Mouse (Mus musculus): ENCODE measurements at regions not wholly inside any gene's neighbourhood (a gene's known extent, or its start where the extent isn't known, plus 50 kb on each side); places are given as distances from the start of the nearest gene placed in this dataset.

DNA sequence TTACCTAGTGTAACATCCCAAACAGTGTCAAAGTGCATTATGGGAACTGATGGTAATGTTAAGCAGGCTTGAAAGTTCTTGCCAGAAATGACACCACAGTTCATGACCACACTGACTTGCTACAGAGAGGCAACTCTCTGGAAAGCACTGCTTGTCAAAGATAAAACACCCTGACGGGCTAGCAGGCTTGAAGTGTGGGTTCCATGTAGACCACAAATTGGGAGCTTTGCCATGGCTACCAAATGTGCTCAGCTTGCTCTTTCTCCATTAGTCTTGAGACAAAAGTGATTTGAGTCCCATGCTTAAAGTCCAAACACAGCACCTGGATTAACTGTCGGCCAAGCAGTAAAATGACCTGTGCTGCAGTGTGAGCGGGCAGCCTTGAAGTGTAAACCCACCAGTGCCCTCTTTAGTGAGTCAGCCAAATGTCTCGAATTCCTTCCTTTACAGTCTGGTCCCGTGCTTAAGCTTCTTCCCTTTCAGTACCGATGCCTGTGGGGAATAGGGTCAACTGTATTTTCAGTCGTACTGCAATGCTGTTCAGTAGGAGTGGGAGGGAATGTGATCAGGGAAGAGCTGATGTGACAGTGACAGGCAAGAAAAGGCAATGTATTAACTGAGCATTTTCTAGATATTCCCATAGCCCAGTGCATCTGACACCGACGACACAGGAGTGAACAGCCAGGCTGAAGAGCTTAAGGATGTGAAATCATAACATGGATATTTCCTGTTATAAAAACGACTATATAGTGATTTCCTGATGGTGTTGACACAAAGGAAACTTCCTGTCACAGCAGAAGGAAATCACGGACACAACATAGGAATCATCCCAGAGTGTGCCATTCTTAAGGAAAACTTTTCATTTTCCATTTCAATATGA, 600.4 kb upstream of the Nr5a2 start:
- TF ChIP-seq POLR2A (IDR thresholded peaks at IDR 0.05; ENCODE audit: extremely low read depth, insufficient read depth, low read length), result no peak
- no peak for TF ChIP-seq CTCF (IDR thresholded peaks at IDR 0.05; ENCODE audit: extremely low read depth, insufficient read depth, low read length)

DNA sequence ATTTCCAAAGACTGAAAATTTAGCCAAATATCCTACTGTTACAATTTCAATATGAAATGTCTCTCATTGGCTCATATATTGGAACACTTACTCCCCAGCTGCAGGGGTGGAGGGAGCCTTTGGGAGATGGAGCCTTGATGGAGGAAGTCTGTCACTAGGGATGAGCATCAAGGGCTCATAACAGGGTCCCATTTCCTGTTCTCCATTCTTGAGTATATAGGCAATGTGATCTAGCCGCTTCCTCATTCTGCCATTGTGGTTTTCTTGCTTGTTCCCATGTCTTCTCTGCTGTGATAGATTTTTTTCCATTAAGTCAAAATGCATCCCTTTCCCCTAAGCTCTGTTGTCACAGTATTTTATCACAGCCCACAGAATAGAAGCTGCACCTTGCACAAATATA, 589.4 kb upstream of the Nr5a2 start:
- peaks cover 4% of the 10 kb centered on the region; the same call in 1 of the 2 replicates for H3K4me1 ChIP-seq (ENCODE audit: control insufficient read depth, insufficient read depth, low read length)
- TF ChIP-seq CTCF (IDR thresholded peaks at IDR 0.05; ENCODE audit: extremely low read depth, insufficient read depth, low read length), result no peak
- no peak for TF ChIP-seq POLR2A (IDR thresholded peaks at IDR 0.05; ENCODE audit: extremely low read depth, insufficient read depth, low read length)
- H3K27ac ChIP-seq (ENCODE audit: insufficient read depth, low read length), result no peak overlapping the region
- no peak overlapping the region for H3K4me3 ChIP-seq (ENCODE audit: insufficient read depth, low read length)

More for the DNA sequence above, 600.4 kb upstream of the Nr5a2 start:
- Histone ChIP-seq H3K4me3 (ENCODE audit: insufficient read depth, low read length) (no peak overlapping the region), H3K27ac (ENCODE audit: insufficient read depth, low read length) (no peak overlapping the region), H3K4me1 (ENCODE audit: control insufficient read depth, insufficient read depth, low read length) (no peaks in the 10 kb centered on the region)

DNA sequence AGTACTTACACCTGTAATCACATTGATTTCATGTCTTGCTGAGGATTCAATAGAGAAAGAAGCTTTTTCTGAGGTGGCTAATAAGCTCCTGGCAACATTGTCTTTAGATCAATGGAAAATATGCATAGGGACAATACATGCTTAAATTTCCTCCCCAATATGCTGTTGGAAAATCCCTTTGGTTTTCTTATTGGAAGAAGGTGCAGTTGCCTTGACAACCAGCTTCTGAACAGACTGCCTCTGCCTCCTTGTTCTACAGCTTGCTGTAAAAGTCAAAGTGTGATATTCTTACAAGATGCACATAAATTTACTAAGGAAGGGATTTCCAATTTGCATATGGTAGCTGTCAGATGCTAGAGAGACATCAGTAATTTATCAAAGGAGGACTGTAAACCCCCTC, 585.4 kb upstream of the Nr5a2 start:
- H3K27ac ChIP-seq (ENCODE audit: insufficient read depth, low read length), result no peak overlapping the region
- peaks cover 4% of the 10 kb centered on the region; the same call in 1 of the 2 replicates for H3K4me1 ChIP-seq (ENCODE audit: control insufficient read depth, insufficient read depth, low read length)
- no peak for TF ChIP-seq CTCF (IDR thresholded peaks at IDR 0.05; ENCODE audit: extremely low read depth, insufficient read depth, low read length)
- TF ChIP-seq POLR2A (IDR thresholded peaks at IDR 0.05; ENCODE audit: extremely low read depth, insufficient read depth, low read length), result no peak
- H3K4me3 ChIP-seq (ENCODE audit: insufficient read depth, low read length), result no peak overlapping the region

DNA sequence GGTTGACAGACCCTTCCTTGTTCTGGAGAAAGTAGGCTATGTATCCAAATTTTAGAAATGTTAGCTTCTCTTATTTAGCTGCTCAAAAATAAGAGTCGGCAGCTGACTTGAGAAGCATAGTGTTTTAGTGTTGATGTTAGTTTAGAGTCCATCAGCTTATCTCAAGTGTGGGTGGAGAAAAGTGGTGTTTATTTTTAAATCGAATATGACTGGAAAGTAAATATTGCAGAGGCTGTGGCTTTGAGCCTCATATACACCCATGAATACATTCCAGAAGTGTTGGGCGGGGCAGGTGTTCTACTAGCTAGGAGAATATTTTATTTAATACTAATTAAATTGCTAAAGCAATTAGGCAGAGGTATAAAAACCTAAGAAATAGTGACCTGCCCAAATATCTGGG, 583.6 kb upstream of the Nr5a2 start:
- H3K27ac ChIP-seq (ENCODE audit: insufficient read depth, low read length), result no peak overlapping the region
- peaks cover 4% of the 10 kb centered on the region; the same call in 1 of the 2 replicates for H3K4me1 ChIP-seq (ENCODE audit: control insufficient read depth, insufficient read depth, low read length)
- TF ChIP-seq CTCF (IDR thresholded peaks at IDR 0.05; ENCODE audit: extremely low read depth, insufficient read depth, low read length) (no peak), POLR2A (IDR thresholded peaks at IDR 0.05; ENCODE audit: extremely low read depth, insufficient read depth, low read length) (no peak)
- no peak overlapping the region for H3K4me3 ChIP-seq (ENCODE audit: insufficient read depth, low read length)

DNA sequence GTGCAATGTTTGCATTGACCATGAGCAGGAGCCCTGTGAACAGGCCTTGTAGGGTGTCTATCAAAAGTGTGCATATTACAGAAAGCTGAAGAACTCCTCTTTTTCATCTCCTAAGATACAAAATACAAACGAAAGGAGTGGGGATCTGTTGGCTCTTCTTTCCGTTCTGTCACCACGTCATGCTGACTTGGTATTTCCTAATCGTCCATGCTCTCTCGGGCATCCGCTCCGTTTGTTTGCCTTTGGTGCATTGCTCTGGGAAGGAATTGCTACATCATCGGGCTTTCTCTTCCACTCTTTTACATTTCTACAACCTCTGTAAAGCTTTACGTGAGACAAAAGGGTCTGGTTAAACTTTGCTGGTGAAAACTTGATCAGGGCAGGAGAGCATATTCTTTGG, 581.2 kb upstream of the Nr5a2 start:
- TF ChIP-seq POLR2A (IDR thresholded peaks at IDR 0.05; ENCODE audit: extremely low read depth, insufficient read depth, low read length) (no peak), CTCF (IDR thresholded peaks at IDR 0.05; ENCODE audit: extremely low read depth, insufficient read depth, low read length) (no peak)
- Histone ChIP-seq H3K27ac (ENCODE audit: insufficient read depth, low read length) (no peak overlapping the region), H3K4me1 (ENCODE audit: control insufficient read depth, insufficient read depth, low read length) (peaks cover 4% of the 10 kb centered on the region; the same call in 1 of the 2 replicates), H3K4me3 (ENCODE audit: insufficient read depth, low read length) (no peak overlapping the region)

DNA sequence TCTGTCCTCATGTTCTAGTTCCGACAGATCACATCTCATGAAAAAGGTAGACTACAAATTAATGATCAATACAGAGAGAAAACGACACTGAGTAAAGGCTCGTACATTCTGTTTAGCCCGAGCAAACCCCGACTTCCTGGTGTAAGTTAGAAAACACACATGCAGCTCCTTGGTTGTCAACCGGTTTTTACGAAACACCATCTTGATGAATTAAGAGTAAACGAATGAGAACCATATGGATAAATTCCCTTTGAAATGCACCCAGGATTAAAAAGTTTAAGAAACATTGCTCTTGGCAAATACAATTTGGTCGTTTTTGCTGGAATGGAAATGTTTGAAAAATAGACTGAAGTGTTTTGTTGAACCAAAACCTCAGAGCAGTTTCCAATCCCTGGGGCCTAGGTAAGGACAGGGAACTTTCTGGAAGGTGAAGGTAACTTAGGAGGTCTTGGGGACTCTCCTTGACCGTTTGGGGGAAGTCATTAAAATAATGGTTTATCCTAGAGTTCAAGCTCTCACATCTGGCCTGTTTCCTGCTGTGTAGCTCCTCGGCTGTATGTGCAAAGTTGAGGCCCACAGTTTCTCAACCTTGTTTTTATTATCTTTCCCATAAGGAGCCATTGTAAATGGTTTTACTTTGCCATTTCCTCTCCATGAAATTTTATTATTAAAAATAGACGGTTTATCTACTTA, 579.3 kb upstream of the Nr5a2 start:
- Histone ChIP-seq H3K27ac (ENCODE audit: insufficient read depth, low read length) (no peak overlapping the region), H3K4me1 (ENCODE audit: control insufficient read depth, insufficient read depth, low read length) (no peaks in the 10 kb centered on the region), H3K4me3 (ENCODE audit: insufficient read depth, low read length) (no peak overlapping the region)
- TF ChIP-seq POLR2A (IDR thresholded peaks at IDR 0.05; ENCODE audit: extremely low read depth, insufficient read depth, low read length), result no peak
- TF ChIP-seq CTCF (IDR thresholded peaks at IDR 0.05; ENCODE audit: extremely low read depth, insufficient read depth, low read length), result no peak

DNA sequence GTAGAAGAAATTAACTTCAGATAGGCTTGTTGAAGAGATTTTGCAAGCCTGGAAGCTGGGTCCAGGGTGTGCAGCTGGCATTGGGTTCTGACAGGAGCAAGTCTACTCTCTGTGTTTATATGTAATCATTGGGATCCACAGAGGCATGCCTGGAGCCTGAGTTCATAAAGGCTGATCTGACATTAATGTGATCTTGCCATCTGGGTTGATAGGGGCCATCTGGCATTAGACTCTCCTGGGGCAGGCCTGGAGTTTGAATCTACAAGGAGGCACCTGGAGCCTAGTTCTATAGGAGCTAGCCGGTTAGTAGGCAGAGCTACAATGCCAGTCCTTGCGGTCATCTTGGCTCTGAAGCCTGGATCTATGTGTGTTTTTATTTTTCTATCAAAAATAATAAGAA, 554.5 kb upstream of the Nr5a2 start:
- Histone ChIP-seq H3K4me3 (ENCODE audit: insufficient read depth, low read length) (no peak overlapping the region), H3K4me1 (ENCODE audit: control insufficient read depth, insufficient read depth, low read length) (no peaks in the 10 kb centered on the region), H3K27ac (ENCODE audit: insufficient read depth, low read length) (no peak overlapping the region)
- TF ChIP-seq POLR2A (IDR thresholded peaks at IDR 0.05; ENCODE audit: extremely low read depth, insufficient read depth, low read length) (no peak), CTCF (IDR thresholded peaks at IDR 0.05; ENCODE audit: extremely low read depth, insufficient read depth, low read length) (no peak)

DNA sequence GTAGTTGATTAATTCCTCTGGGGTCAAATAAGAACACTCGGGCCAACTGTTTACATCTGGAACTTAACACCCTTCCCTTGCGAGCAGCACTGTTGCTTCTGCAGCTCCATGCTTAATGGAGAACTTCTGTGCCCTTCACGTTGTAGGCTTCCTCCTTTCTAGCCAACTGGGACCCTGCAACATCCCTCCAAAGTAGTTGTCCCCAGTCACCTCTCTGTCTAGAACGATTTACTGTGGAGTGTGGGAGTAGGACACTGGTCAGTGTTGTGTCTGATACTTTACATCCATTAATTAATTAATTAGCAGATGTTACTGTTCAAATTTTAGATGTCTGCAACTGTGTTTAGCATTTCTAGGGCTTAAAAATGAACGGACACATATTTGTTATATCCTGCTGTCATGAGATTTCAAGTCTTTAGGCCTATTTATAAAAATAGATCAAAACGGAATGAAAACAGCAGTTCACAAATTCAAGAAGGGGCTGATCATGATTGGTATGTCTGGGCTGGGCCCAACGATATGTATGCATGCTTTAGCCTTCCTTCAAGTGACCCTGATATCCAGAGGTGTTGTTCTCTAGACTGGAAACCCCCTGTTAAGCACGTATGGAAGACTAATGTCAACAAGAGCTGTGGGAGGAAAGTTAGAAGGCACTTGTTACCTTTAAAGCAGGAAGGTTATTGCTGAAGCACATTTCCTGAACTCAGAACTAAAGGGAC, 543.6 kb upstream of the Nr5a2 start:
- Histone ChIP-seq H3K4me3 (ENCODE audit: insufficient read depth, low read length) (no peak overlapping the region), H3K4me1 (ENCODE audit: control insufficient read depth, insufficient read depth, low read length) (no peaks in the 10 kb centered on the region), H3K27ac (ENCODE audit: insufficient read depth, low read length) (no peak overlapping the region)
- no peak for TF ChIP-seq CTCF (IDR thresholded peaks at IDR 0.05; ENCODE audit: extremely low read depth, insufficient read depth, low read length)
- TF ChIP-seq POLR2A (IDR thresholded peaks at IDR 0.05; ENCODE audit: extremely low read depth, insufficient read depth, low read length), result no peak

DNA sequence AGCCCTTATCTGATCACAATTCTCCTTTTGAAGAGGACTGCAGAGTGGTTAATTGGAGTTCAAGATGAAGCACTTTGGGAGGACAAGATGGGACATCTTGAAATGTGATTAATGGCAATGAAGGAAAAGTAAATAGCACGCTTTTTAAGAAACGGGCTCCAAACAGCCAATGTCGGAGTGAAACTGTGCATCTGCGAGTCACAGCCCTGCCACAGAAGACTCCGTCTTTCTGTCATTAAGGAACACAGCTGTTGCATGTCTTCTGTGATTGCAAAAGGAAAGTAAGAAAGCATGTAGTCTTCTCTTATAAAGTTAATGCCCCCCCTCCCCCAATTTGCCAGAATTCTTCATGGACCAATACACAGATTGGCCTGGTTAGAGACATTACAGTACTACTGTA, 528.0 kb upstream of the Nr5a2 start:
- Histone ChIP-seq H3K27ac (ENCODE audit: insufficient read depth, low read length) (no peak overlapping the region), H3K4me1 (ENCODE audit: control insufficient read depth, insufficient read depth, low read length) (no peaks in the 10 kb centered on the region), H3K4me3 (ENCODE audit: insufficient read depth, low read length) (no peak overlapping the region)
- TF ChIP-seq POLR2A (IDR thresholded peaks at IDR 0.05; ENCODE audit: extremely low read depth, insufficient read depth, low read length) (no peak), CTCF (IDR thresholded peaks at IDR 0.05; ENCODE audit: extremely low read depth, insufficient read depth, low read length) (no peak)

All from cortical plate, adult 2 months (tissue).